Mouse (Mus musculus): ENCODE measurements around the gene Kcnj5.

DNA sequence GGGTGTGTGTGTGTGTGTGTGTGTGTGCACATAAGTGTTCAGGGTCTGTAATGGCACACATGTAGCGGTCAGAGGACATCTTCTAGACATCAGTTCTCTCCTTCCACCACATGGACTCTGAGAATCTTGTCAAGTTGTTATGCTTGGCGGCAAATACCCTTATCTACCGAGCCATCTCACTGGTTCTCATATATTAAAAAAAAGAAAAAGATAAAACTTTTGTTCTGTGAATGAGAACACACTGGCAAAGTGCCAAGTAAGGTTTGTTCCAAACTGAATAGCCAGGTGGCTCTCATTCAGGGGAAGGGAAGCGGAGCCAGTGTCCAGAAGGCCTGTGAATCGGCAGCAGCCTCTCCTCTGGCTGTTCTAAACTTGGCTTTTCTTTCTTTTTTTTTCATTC, 66.1 kb downstream of the Kcnj5 start:
- no peak for TF ChIP-seq CTCF (IDR thresholded peaks at IDR 0.05; ENCODE audit: low read depth, low read length)
- no peak for TF ChIP-seq GATA1 (IDR thresholded peaks at IDR 0.05; ENCODE audit: borderline replicate concordance, low read length)
